Mouse (Mus musculus) olfactory bulb, adult 2 months (tissue): ENCODE results near the gene Eln.

Experiments
- CTCF ChIP-seq: fragments of 200-500 bp; IDR thresholded peaks from 2 replicates; pipeline ENCODE4 v1.5.1; 2012; ENCODE audit warnings: low read depth, mild to moderate bottlenecking, low read length, moderate library complexity; ENCODE audit not compliant: insufficient read depth
- POLR2A ChIP-seq: fragments of 200-500 bp; IDR thresholded peaks from 2 replicates; pipeline ENCODE4 v1.6.1; 2012; ENCODE audit warnings: mild to moderate bottlenecking, low read depth, low read length, moderate library complexity; ENCODE audit not compliant: insufficient read depth

DNA sequence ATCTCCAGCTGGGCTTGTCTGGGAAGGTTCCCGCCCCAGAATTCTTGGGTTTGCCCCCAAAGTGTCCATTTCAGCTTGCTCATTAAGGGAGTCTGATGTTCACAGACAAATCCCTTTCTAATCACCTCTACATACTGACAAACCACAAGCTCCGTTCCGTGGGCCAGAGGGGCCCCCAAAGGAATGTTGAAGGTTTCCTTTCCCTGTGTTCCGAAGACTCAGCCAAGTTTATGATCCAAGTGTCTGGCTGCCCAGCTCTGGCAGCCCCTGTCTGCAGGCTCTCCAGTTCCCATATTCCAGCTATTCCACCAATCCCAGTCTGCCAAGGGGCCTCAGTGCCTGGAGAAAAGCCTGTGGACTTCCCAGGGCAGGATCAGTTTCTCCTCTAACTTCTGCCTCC, 27.1 kb downstream of the Eln start:
- TF ChIP-seq CTCF (no peak), POLR2A (no peak)
